Mouse (Mus musculus) hindbrain, embryonic 15.5 days (tissue): ENCODE results near the gene Ywhaq. TPM values are rescaled to one million over a fixed set of nuclear protein-coding genes. Genes with fewer than 3 reads are reported as not detected.

Experiments used
- ATAC-seq: fragments of 200-750 bp; cut with Nextera tagmentation; 2 replicates; pipeline ENCODE4 v1.8.0; 2017; ENCODE audit warnings: low read depth, moderate number of reproducible peaks, moderate TSS enrichment; ENCODE audit not compliant: low FRiP score
- H3K27ac ChIP-seq: fragments of 300-500 bp; sonication (generic); replicated peaks from 2 replicates; pipeline ENCODE4 v1.5.1; 2015; ENCODE audit warnings: mild to moderate bottlenecking, inconsistent platforms
- H3K27me3 ChIP-seq: fragments of 300-500 bp; sonication (generic); 2 replicates; pipeline ENCODE4 v1.6.1; 2015; ENCODE audit warnings: control low read depth, inconsistent platforms
- H3K36me3 ChIP-seq: fragments of 300-500 bp; sonication (generic); 2 replicates; pipeline ENCODE4 v1.6.1; 2015; ENCODE audit warnings: control low read depth, inconsistent platforms
- H3K4me1 ChIP-seq: fragments of 300-500 bp; sonication (generic); replicated peaks from 2 replicates; pipeline ENCODE4 v1.6.1; 2015; ENCODE audit warnings: control low read depth, inconsistent platforms
- H3K4me2 ChIP-seq: fragments of 300-500 bp; sonication (generic); 2 replicates; pipeline ENCODE4 v1.6.1; 2015; ENCODE audit warnings: moderate library complexity, mild to moderate bottlenecking, inconsistent platforms
- H3K4me3 ChIP-seq: fragments of 300-500 bp; sonication (generic); 2 replicates; pipeline ENCODE4 v1.5.1; 2015; ENCODE audit warnings: mild to moderate bottlenecking, inconsistent platforms
- H3K9ac ChIP-seq: fragments of 300-500 bp; sonication (generic); 2 replicates; pipeline ENCODE4 v1.6.1; 2015; ENCODE audit warnings: inconsistent platforms
- H3K9me3 ChIP-seq: fragments of 300-500 bp; sonication (generic); 2 replicates; pipeline ENCODE4 v1.6.1; 2016; ENCODE audit warnings: control low read depth, inconsistent platforms
- WGBS: fragments of 180-500 bp; shearing (Covaris S2); methylation state at CpG from one replicate; pipeline ENCODE4 v1.1.7; 2015; 5-methylcytosine and 5-hydroxymethylcytosine counted together
- polyA plus RNA-seq: library from polyadenylated mRNA; unstranded; fragments of >200 nt; fragmentation: Nextera tagmentation; extraction: Ambion mirVana; gene quantifications from 2 replicates; pipeline ENCODE4 v1.2.1, GENCODE M21; 2015

Gene Ywhaq
- 1,073 and 1,087 TPM in 2 replicates for polyA plus RNA-seq

GRCm38 (mm10) chr12:21417100-21418070 lies at the start of gene Ywhaq:
Ywhaq (minus strand) TSS chr12:21417637.
- WGBS: under 1% methylated on average over 102 of the region's 103 CpGs
- H3K4me1 ChIP-seq: peaks cover 31% of the 10 kb centered on the region
- H3K4me2 ChIP-seq: peak within 1 kb of the TSS; percentile 83
- H3K9me3 ChIP-seq: no peaks in the 10 kb centered on the region
- no peaks in the 10 kb centered on the region for H3K27me3 ChIP-seq
- H3K27ac ChIP-seq: peak within 1 kb of the TSS; percentile 100
- H3K36me3 ChIP-seq: peaks cover 12% of the 10 kb centered on the region
- peak within 1 kb of the TSS; percentile 100 for H3K9ac ChIP-seq
- peak; percentile 99 for ATAC-seq
- H3K4me3 ChIP-seq: peak within 1 kb of the TSS; percentile 94

- Histone ChIP-seq H3K9ac (no peak overlapping the region), H3K27ac (no peak overlapping the region), H3K4me1 (no peaks in the 10 kb centered on the region), H3K4me3 (no peak overlapping the region), H3K27me3 (no peaks in the 10 kb centered on the region), H3K4me2 (no peak overlapping the region), H3K9me3 (no peaks in the 10 kb centered on the region), H3K36me3 (no peaks in the 10 kb centered on the region)
- ATAC-seq: peak; percentile 71
- 30% methylated on average over 5 of the region's 5 CpGs for WGBS
Observed at GRCm38 (mm10) chr12:21463448-21463891, 46.0 kb upstream of the Ywhaq start.

- no peak overlapping the region for H3K27ac ChIP-seq
- no peak overlapping the region for H3K4me2 ChIP-seq
- H3K9ac ChIP-seq: no peak overlapping the region
- H3K9me3 ChIP-seq: no peaks in the 10 kb centered on the region
- H3K27me3 ChIP-seq: no peaks in the 10 kb centered on the region
- WGBS: 87% methylated on average over 3 of the region's 3 CpGs
- no peaks in the 10 kb centered on the region for H3K36me3 ChIP-seq
- ATAC-seq: no peak
- H3K4me3 ChIP-seq: no peak overlapping the region
- no peaks in the 10 kb centered on the region for H3K4me1 ChIP-seq
Observed at GRCm38 (mm10) chr12:21462658-21463057, 45.2 kb upstream of the Ywhaq start.

GRCm38 (mm10) chr12:21459681-21460080 lies 42.2 kb upstream of the Ywhaq start:
- H3K36me3 ChIP-seq: no peaks in the 10 kb centered on the region
- H3K4me1 ChIP-seq: no peaks in the 10 kb centered on the region
- no peak overlapping the region for H3K4me3 ChIP-seq
- no peaks in the 10 kb centered on the region for H3K27me3 ChIP-seq
- no peak overlapping the region for H3K27ac ChIP-seq
- no peak overlapping the region for H3K4me2 ChIP-seq
- 86% methylated on average over 4 of the region's 4 CpGs for WGBS
- ATAC-seq: no peak
- no peaks in the 10 kb centered on the region for H3K9me3 ChIP-seq
- H3K9ac ChIP-seq: no peak overlapping the region

- Histone ChIP-seq H3K9me3 (no peaks in the 10 kb centered on the region), H3K4me2 (no peak overlapping the region), H3K4me3 (no peak overlapping the region), H3K27me3 (no peaks in the 10 kb centered on the region), H3K4me1 (no peaks in the 10 kb centered on the region), H3K9ac (no peak overlapping the region), H3K27ac (no peak overlapping the region), H3K36me3 (no peaks in the 10 kb centered on the region)
- no peak for ATAC-seq
- 92% methylated on average over 1 of the region's 1 CpGs for WGBS
Observed at GRCm38 (mm10) chr12:21456021-21456420, 38.6 kb upstream of the Ywhaq start.

GRCm38 (mm10) chr12:21451752-21452151 lies 34.3 kb upstream of the Ywhaq start:
- Histone ChIP-seq H3K4me1 (no peaks in the 10 kb centered on the region), H3K4me3 (no peak overlapping the region), H3K27ac (no peak overlapping the region), H3K4me2 (no peak overlapping the region), H3K36me3 (no peaks in the 10 kb centered on the region), H3K27me3 (no peaks in the 10 kb centered on the region), H3K9me3 (no peaks in the 10 kb centered on the region), H3K9ac (no peak overlapping the region)
- no peak for ATAC-seq
- 40% methylated on average over 1 of the region's 1 CpGs for WGBS

- Histone ChIP-seq H3K4me1 (no peaks in the 10 kb centered on the region), H3K4me3 (no peak overlapping the region), H3K9ac (no peak overlapping the region), H3K4me2 (no peak overlapping the region), H3K27me3 (no peaks in the 10 kb centered on the region), H3K27ac (no peak overlapping the region), H3K36me3 (no peaks in the 10 kb centered on the region), H3K9me3 (no peaks in the 10 kb centered on the region)
- 96% methylated on average over 2 of the region's 2 CpGs for WGBS
- ATAC-seq: no peak
Observed at GRCm38 (mm10) chr12:21451351-21451750, 33.9 kb upstream of the Ywhaq start.

GRCm38 (mm10) chr12:21443783-21444182 lies 26.3 kb upstream of the Ywhaq start:
- H3K4me1 ChIP-seq: peaks cover 10% of the 10 kb centered on the region
- H3K9ac ChIP-seq: no peak overlapping the region
- WGBS: 96% methylated on average over 3 of the region's 3 CpGs
- H3K27ac ChIP-seq: no peak overlapping the region
- no peaks in the 10 kb centered on the region for H3K27me3 ChIP-seq
- H3K36me3 ChIP-seq: no peaks in the 10 kb centered on the region
- no peak overlapping the region for H3K4me2 ChIP-seq
- ATAC-seq: no peak
- H3K4me3 ChIP-seq: no peak overlapping the region
- H3K9me3 ChIP-seq: no peaks in the 10 kb centered on the region

GRCm38 (mm10) chr12:21441870-21442269 lies 24.4 kb upstream of the Ywhaq start:
- Histone ChIP-seq H3K9me3 (no peaks in the 10 kb centered on the region), H3K4me1 (peaks cover 11% of the 10 kb centered on the region), H3K27ac (no peak overlapping the region), H3K4me3 (no peak overlapping the region), H3K4me2 (no peak overlapping the region), H3K27me3 (no peaks in the 10 kb centered on the region), H3K36me3 (no peaks in the 10 kb centered on the region), H3K9ac (no peak overlapping the region)
- no peak for ATAC-seq
- WGBS: 75% methylated on average over 1 of the region's 1 CpGs

- peaks cover 11% of the 10 kb centered on the region for H3K4me1 ChIP-seq
- 36% methylated on average over 9 of the region's 9 CpGs for WGBS
- H3K27ac ChIP-seq: peak overlapping the region; percentile 32
- H3K4me2 ChIP-seq: no peak overlapping the region
- no peaks in the 10 kb centered on the region for H3K9me3 ChIP-seq
- no peak overlapping the region for H3K9ac ChIP-seq
- H3K27me3 ChIP-seq: no peaks in the 10 kb centered on the region
- H3K36me3 ChIP-seq: no peaks in the 10 kb centered on the region
- H3K4me3 ChIP-seq: no peak overlapping the region
- ATAC-seq: no peak
Observed at GRCm38 (mm10) chr12:21439428-21439827, 22.0 kb upstream of the Ywhaq start.

GRCm38 (mm10) chr12:21438750-21439394 lies 21.4 kb upstream of the Ywhaq start:
- whole genome bisulfite sequencing: 50% methylated on average over 4 of the region's 4 CpGs
- Histone ChIP-seq H3K4me1 (peaks cover 11% of the 10 kb centered on the region), H3K4me3 (no peak overlapping the region), H3K9ac (no peak overlapping the region), H3K4me2 (no peak overlapping the region), H3K9me3 (no peaks in the 10 kb centered on the region), H3K27ac (peak overlapping the region; percentile 32; the same call in 1 of the 2 replicates), H3K36me3 (no peaks in the 10 kb centered on the region), H3K27me3 (no peaks in the 10 kb centered on the region)
- ATAC-seq: peak; percentile 55; the same call in 1 of the 2 replicates

GRCm38 (mm10) chr12:21438294-21438693 lies 20.9 kb upstream of the Ywhaq start:
- no peak overlapping the region for H3K4me2 ChIP-seq

More at GRCm38 (mm10) chr12:21438294-21438693, 20.9 kb upstream of the Ywhaq start:
- no peaks in the 10 kb centered on the region for H3K36me3 ChIP-seq
- no peaks in the 10 kb centered on the region for H3K27me3 ChIP-seq
- H3K27ac ChIP-seq: no peak overlapping the region
- H3K4me1 ChIP-seq: peaks cover 11% of the 10 kb centered on the region
- H3K4me3 ChIP-seq: no peak overlapping the region
- no peaks in the 10 kb centered on the region for H3K9me3 ChIP-seq
- H3K9ac ChIP-seq: no peak overlapping the region
- WGBS: 86% methylated on average over 3 of the region's 3 CpGs
- no peak for ATAC-seq
